Mouse (Mus musculus) bone marrow macrophage, adult 2 months (primary cell): ENCODE measurements around the gene Ovca2.

Experiments
- CTCF ChIP-seq: IDR thresholded peaks from 2 replicates; pipeline ENCODE4 v1.5.1; 2012; ENCODE audit warnings: low read depth, mild to moderate bottlenecking, low read length, moderate library complexity
- POLR2A ChIP-seq: IDR thresholded peaks from 2 replicates; pipeline ENCODE4 v1.6.1; 2012; ENCODE audit warnings: mild to moderate bottlenecking, low read depth, low read length, borderline replicate concordance

DNA sequence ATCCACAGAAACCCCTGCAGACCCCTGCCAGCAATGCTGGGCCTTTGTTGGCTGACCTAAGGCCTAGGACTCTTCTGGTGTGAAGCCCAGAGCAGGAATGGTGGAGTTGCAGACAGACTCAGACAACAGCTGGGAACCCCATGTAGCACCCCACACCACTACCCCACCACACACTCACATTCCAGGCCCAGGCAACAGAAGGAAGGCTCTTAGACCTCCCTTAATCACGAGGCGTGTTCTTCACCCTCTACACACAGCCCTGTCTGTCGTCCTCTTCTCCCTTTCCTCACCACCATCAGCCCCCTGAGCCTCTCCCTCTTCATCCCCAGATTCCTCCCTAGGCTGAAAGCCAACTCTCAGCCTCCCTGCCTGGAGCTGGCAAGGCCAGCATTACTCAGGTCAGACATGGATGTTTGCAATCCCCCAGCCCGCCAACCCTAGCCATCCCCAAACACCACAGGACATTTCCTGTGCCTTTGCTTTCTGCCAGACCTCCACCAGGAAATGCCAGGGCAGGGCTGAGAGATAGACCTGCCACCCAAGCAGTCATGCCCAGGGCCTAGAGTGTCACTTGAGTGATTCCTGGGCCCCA, 17.1 kb downstream of the Ovca2 start:
- TF ChIP-seq CTCF: no peak
- no peak for TF ChIP-seq POLR2A
